In the genomic region with DNA sequence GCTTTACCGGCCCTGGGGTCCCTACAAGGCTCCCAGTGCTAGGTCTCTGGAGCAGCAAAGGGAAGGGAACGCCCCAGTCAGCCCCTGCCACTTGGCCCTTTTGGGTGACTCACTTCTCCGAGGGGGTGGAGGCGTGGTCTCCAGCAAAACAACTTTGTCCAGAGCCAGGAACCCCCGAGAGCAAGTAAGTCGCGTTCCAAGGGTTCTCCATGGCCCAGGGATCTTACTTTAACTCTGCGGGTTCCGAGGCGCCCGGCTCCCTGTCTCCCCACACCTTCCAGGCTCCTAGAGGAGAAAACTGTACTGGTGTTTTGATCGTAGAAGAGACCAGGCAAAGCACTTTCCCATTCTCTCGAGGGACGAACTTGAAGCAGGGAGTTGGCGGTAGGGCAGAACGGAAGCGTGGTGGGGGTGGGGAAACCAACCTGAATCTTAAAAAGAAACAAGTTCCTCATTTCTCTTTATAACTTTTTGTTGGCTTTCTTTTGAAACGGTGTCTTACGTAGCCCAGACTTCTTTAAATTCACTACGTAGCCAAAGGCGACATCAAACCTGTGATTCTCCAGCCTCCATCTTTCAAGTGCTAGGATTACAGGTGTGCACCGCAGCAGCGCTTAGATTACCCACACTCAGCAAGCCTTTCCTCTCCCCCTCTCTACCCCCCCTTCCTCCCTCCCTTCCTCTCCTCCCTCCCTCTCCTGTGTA, we compare ENCODE assay signal across 8 mouse cellular contexts. TPM values are rescaled to one million over a fixed set of nuclear protein-coding genes. Genes with fewer than 3 reads are reported as not detected.
DNase-seq lines count a peak whose midpoint lies in the region; ATAC-seq and TF ChIP-seq lines count a peak whose summit lies in the region.

A gene (plus strand): TSS at position 109 of the 705 bp plus-strand sequence.

- no peak for TF ChIP-seq CTCF in embryonic fibroblast, embryonic 13.5 days (IDR thresholded peaks at IDR 0.05; ENCODE audit: borderline replicate concordance, insufficient read depth, low read length)
- TF ChIP-seq CTCF in heart, postnatal 0 days (IDR thresholded peaks at IDR 0.05; ENCODE audit: low read depth) = no peak

- peak; percentile 79 for TF ChIP-seq POLR2A in embryonic fibroblast, embryonic 13.5 days (IDR thresholded peaks at IDR 0.05; ENCODE audit: low read depth, low read length)

- TF ChIP-seq EP300 in heart, postnatal 0 days (IDR thresholded peaks at IDR 0.05; ENCODE audit: low read depth) = no peak

- H3K4me2 ChIP-seq in forebrain, embryonic 15.5 days (replicated peaks) = no peak within 1 kb of the TSS; the same call in 1 of the 2 replicates
- H3K4me2 ChIP-seq in heart, postnatal 0 days (ENCODE audit: low read depth, low read length) = peak within 1 kb of the TSS; percentile 62
- H3K4me2 ChIP-seq in stomach, embryonic 16.5 days (ENCODE audit: low read depth, low read length) = peak within 1 kb of the TSS; percentile 62

- no peak for ATAC-seq in forebrain, embryonic 15.5 days (replicated peaks)
- peak; percentile 69; the same call in 1 of the 2 replicates for ATAC-seq in heart, postnatal 0 days (ENCODE audit: insufficient read depth, low read depth)
- peak; percentile 81 for ATAC-seq in megakaryocyte progenitor cell, adult 5-6 weeks (replicated peaks; ENCODE audit: poor library complexity)
- ATAC-seq in stomach, embryonic 16.5 days (ENCODE audit: insufficient read depth, low FRiP score) = peak; percentile 59; the same call in 1 of the 2 replicates

- H3K27ac ChIP-seq in forebrain, embryonic 10.5 days = peak within 1 kb of the TSS; percentile 60
- no peak within 1 kb of the TSS for H3K27ac ChIP-seq in forebrain, embryonic 15.5 days (replicated peaks)
- H3K27ac ChIP-seq in embryonic fibroblast, embryonic 13.5 days (ENCODE audit: insufficient read depth, low read length) = peak within 1 kb of the TSS; percentile 72
- peak within 1 kb of the TSS; percentile 56 for H3K27ac ChIP-seq in heart, postnatal 0 days (ENCODE audit: low read depth)
- peak within 1 kb of the TSS; percentile 73 for H3K27ac ChIP-seq in stomach, embryonic 16.5 days (ENCODE audit: low read length)

- peak within 1 kb of the TSS; percentile 36 for H3K4me3 ChIP-seq in forebrain, embryonic 10.5 days
- no peak within 1 kb of the TSS for H3K4me3 ChIP-seq in forebrain, embryonic 15.5 days
- peak within 1 kb of the TSS; percentile 80 for H3K4me3 ChIP-seq in embryonic fibroblast, embryonic 13.5 days (ENCODE audit: insufficient read depth, low read length)
- peak within 1 kb of the TSS; percentile 52 for H3K4me3 ChIP-seq in heart, postnatal 0 days (ENCODE audit: low read depth, low read length)
- H3K4me3 ChIP-seq in stomach, embryonic 16.5 days (replicated peaks; ENCODE audit: low read length) = peak within 1 kb of the TSS; percentile 47

- no peak for DNase-seq in forebrain, embryonic 10.5 days (ENCODE audit: extremely low spot score, low spot score)
- DNase-seq in heart, postnatal 0 days (ENCODE audit: low spot score) = peak; percentile 49
- peak; percentile 70 to 75 for DNase-seq in kidney, postnatal 36 days
- DNase-seq in right cerebral cortex, adult 2 months (ENCODE audit: low spot score in 2 of 2) = no peak

- H3K9ac ChIP-seq in forebrain, embryonic 15.5 days (replicated peaks) = no peak within 1 kb of the TSS
- H3K9ac ChIP-seq in heart, postnatal 0 days (replicated peaks; ENCODE audit: low read depth, low read length) = peak within 1 kb of the TSS; percentile 58
- H3K9ac ChIP-seq in stomach, embryonic 16.5 days (ENCODE audit: low read length) = peak within 1 kb of the TSS; percentile 71

- WGBS in forebrain, embryonic 10.5 days = 13% methylated on average over 23 of the region's 23 CpGs
- WGBS in forebrain, embryonic 15.5 days = 24% methylated on average over 23 of the region's 23 CpGs
- WGBS in heart, postnatal 0 days = 4% methylated on average over 23 of the region's 23 CpGs
- 6% methylated on average over 23 of the region's 23 CpGs for WGBS in stomach, embryonic 16.5 days

- H3K9me3 ChIP-seq in forebrain, embryonic 10.5 days = no peaks in the 10 kb centered on the region
- no peaks in the 10 kb centered on the region for H3K9me3 ChIP-seq in forebrain, embryonic 15.5 days
- no peaks in the 10 kb centered on the region for H3K9me3 ChIP-seq in heart, postnatal 0 days (replicated peaks; ENCODE audit: control insufficient read depth, low read length)
- no peaks in the 10 kb centered on the region for H3K9me3 ChIP-seq in stomach, embryonic 16.5 days (replicated peaks; ENCODE audit: control insufficient read depth, low read length)

- H3K36me3 ChIP-seq in forebrain, embryonic 10.5 days (replicated peaks) = no peaks in the 10 kb centered on the region
- no peaks in the 10 kb centered on the region for H3K36me3 ChIP-seq in forebrain, embryonic 15.5 days
- no peaks in the 10 kb centered on the region for H3K36me3 ChIP-seq in heart, postnatal 0 days (replicated peaks; ENCODE audit: control insufficient read depth, insufficient read depth, low read length)
- H3K36me3 ChIP-seq in stomach, embryonic 16.5 days (ENCODE audit: control insufficient read depth, insufficient read depth, low read length) = no peaks in the 10 kb centered on the region

- peaks cover 16% of the 10 kb centered on the region for H3K27me3 ChIP-seq in forebrain, embryonic 10.5 days (ENCODE audit: poor library complexity, severe bottlenecking)
- H3K27me3 ChIP-seq in forebrain, embryonic 15.5 days = no peaks in the 10 kb centered on the region
- H3K27me3 ChIP-seq in heart, postnatal 0 days (ENCODE audit: control insufficient read depth, insufficient read depth, low read length) = no peaks in the 10 kb centered on the region
- no peaks in the 10 kb centered on the region for H3K27me3 ChIP-seq in stomach, embryonic 16.5 days (ENCODE audit: control insufficient read depth, insufficient read depth, low read length)

- H3K4me1 ChIP-seq in forebrain, embryonic 10.5 days = peaks cover 18% of the 10 kb centered on the region
- H3K4me1 ChIP-seq in forebrain, embryonic 15.5 days = peaks cover 6% of the 10 kb centered on the region; the same call in 1 of the 2 replicates
- H3K4me1 ChIP-seq in embryonic fibroblast, embryonic 13.5 days (ENCODE audit: control insufficient read depth, insufficient read depth, low read length) = peaks cover 11% of the 10 kb centered on the region
- peaks cover 10% of the 10 kb centered on the region; the same call in 1 of the 2 replicates for H3K4me1 ChIP-seq in heart, postnatal 0 days (ENCODE audit: control insufficient read depth, insufficient read depth)
- H3K4me1 ChIP-seq in stomach, embryonic 16.5 days (ENCODE audit: control insufficient read depth, insufficient read depth, low read length) = peaks cover 7% of the 10 kb centered on the region

RNA-seq across cellular contexts. Expression of the gene that starts here (rescaled TPM):
- polyA plus RNA-seq in forebrain, embryonic 10.5 days (2016; fragmentation: Nextera tagmentation; extraction: Ambion mirVana) = 8.9 and 10.5 TPM in 2 replicates
- polyA plus RNA-seq in forebrain, embryonic 15.5 days (2015; fragmentation: Nextera tagmentation; extraction: Ambion mirVana) = 3.5 and 4.8 TPM in 2 replicates
- 95.7 and 182 TPM in 2 replicates for polyA plus RNA-seq in embryonic fibroblast, embryonic 13.5 days (2011; ENCODE audit: insufficient read length, low read depth, missing spikeins)
- 25.1 and 53.6 TPM in 2 replicates for total RNA-seq in heart, postnatal 0 days (2014; rRNA removed; ENCODE audit: low replicate concordance)
- polyA plus RNA-seq in heart, postnatal 0 days (2015; fragmentation: Nextera tagmentation; extraction: Ambion mirVana) = 24.9 and 25.9 TPM in 2 replicates
- total RNA-seq in megakaryocyte progenitor cell, adult 5-6 weeks (2015) = 24.4 and 25.5 TPM in 2 replicates
- 42.7 and 60.1 TPM in 2 replicates for total RNA-seq in megakaryocyte progenitor cell, adult 5-6 weeks (2017)
- 142 and 180 TPM in 2 replicates for polyA plus RNA-seq in stomach, embryonic 16.5 days (2015; fragmentation: Nextera tagmentation; extraction: Ambion mirVana)

Comparison
In these comparisons a context has a peak if more than half of its experiments do, and no peak if none do; other contexts are left out.
1. DNase-seq: peak in heart, postnatal 0 days (single experiment) and kidney, postnatal 36 days (2 of 2); none in forebrain, embryonic 10.5 days (single experiment) and right cerebral cortex, adult 2 months (0 of 2).